Mouse (Mus musculus) neural tube, embryonic 14.5 days (tissue): ENCODE results near the gene Fndc3b. TPM values are rescaled to one million over a fixed set of nuclear protein-coding genes. Genes with fewer than 3 reads are reported as not detected.

Experiments
- ATAC-seq: fragments of 200-750 bp; cut with Nextera tagmentation; 2 replicates; pipeline ENCODE4 v1.8.0; 2017; ENCODE audit warnings: low read depth, mild to moderate bottlenecking, moderate TSS enrichment, moderate library complexity
- H3K27ac ChIP-seq: fragments of 300-500 bp; sonication (generic); 2 replicates; pipeline ENCODE4 v1.5.1; 2014; ENCODE audit warnings: low read depth, mild to moderate bottlenecking, control low read depth, low read length, moderate library complexity, mixed read lengths
- H3K27me3 ChIP-seq: fragments of 300-500 bp; sonication (generic); 2 replicates; pipeline ENCODE4 v1.6.1; 2014; ENCODE audit warnings: low read length; ENCODE audit not compliant: control insufficient read depth, insufficient read depth
- H3K36me3 ChIP-seq: fragments of 300-500 bp; sonication (generic); 2 replicates; pipeline ENCODE4 v1.6.1; 2014; ENCODE audit warnings: low read length, mixed read lengths; ENCODE audit not compliant: control insufficient read depth, insufficient read depth
- H3K4me1 ChIP-seq: fragments of 300-500 bp; sonication (generic); 2 replicates; pipeline ENCODE4 v1.6.1; 2014; ENCODE audit warnings: low read length; ENCODE audit not compliant: control insufficient read depth, insufficient read depth
- H3K4me2 ChIP-seq: fragments of 300-500 bp; sonication (generic); 2 replicates; pipeline ENCODE4 v1.6.1; 2014; ENCODE audit warnings: mild to moderate bottlenecking, low read depth, low read length, control low read depth
- H3K4me3 ChIP-seq: fragments of 300-500 bp; sonication (generic); 2 replicates; pipeline ENCODE4 v1.5.1; 2014; ENCODE audit warnings: low read depth, low read length, control low read depth, mixed read lengths
- H3K9ac ChIP-seq: fragments of 300-500 bp; sonication (generic); replicated peaks from 2 replicates; pipeline ENCODE4 v1.6.1; 2014; ENCODE audit warnings: low read depth, mild to moderate bottlenecking, control low read depth, low read length, mixed read lengths
- H3K9me3 ChIP-seq: fragments of 300-500 bp; sonication (generic); 2 replicates; pipeline ENCODE4 v1.6.1; 2016; ENCODE audit warnings: low read length; ENCODE audit not compliant: control insufficient read depth
- WGBS: fragments of 180-500 bp; shearing (Covaris S2); extraction: QIAGEN DNeasy Blood & Tissue Kit; methylation state at CpG from one replicate; pipeline ENCODE4 v1.1.7; 2014; 5-methylcytosine and 5-hydroxymethylcytosine counted together
- polyA plus RNA-seq: library from polyadenylated mRNA; unstranded; fragments of >200 nt; fragmentation: Nextera tagmentation; extraction: Ambion mirVana; gene quantifications from 2 replicates; pipeline ENCODE4 v1.2.1, GENCODE M21; 2014

Gene Fndc3b
- polyA plus RNA-seq, 1 experiment from 2014 or later = 8.8 TPM

DNA sequence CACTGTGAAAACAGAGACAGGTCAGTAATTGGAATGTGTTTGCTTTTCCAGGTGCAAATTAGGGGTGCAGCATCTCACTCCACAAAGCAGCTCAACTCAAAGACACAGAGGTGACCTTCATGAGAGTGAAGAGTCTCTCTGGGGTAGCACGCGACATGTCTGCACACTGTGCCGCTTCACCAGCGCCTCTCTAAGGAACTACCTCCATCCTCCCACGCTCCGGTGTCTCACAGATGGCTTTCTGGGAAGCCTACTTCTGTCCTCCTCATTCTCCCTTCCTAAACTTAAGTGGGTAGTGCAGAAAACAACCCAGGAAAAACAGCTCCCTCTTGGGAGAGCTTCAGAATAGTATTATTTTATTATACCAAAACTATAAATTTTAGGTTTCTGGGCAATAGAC, 12.4 kb downstream of the Fndc3b start:
- Histone ChIP-seq H3K4me2 (no peak overlapping the region), H3K4me3 (no peak overlapping the region), H3K9me3 (no peaks in the 10 kb centered on the region), H3K36me3 (no peaks in the 10 kb centered on the region), H3K4me1 (no peaks in the 10 kb centered on the region), H3K27ac (no peak overlapping the region), H3K9ac (no peak overlapping the region), H3K27me3 (no peaks in the 10 kb centered on the region)
- WGBS = 94% methylated on average over 6 of the region's 6 CpGs
- no peak for ATAC-seq

DNA sequence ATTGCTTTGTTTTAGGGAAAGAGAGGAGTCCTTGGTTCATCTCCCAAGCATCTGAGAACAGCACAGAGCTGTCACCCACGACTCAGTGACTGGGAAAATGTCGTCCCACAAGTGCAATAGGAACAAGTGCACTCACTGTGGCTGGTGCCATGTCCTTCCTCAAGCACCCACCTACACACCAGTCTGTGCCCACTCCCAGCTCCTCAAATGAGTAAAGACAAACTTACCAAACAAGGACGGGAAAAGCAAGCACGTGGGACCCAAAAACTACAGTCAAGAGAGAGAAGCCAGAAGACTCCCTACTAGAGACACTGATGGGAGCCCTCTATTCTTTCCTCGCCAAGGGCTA, 14.7 kb downstream of the Fndc3b start:
- 87% methylated on average over 5 of the region's 5 CpGs for WGBS
- no peak for ATAC-seq
- H3K4me2 ChIP-seq = no peak overlapping the region

GRCm38 (mm10) chr3:27695612-27696448, 15.3 kb downstream of the Fndc3b start:
- no peak overlapping the region for H3K27ac ChIP-seq
- no peak overlapping the region for H3K4me2 ChIP-seq
- no peaks in the 10 kb centered on the region for H3K9me3 ChIP-seq
- 80% methylated on average over 16 of the region's 16 CpGs for WGBS
- H3K4me1 ChIP-seq = no peaks in the 10 kb centered on the region
- H3K4me3 ChIP-seq = no peak overlapping the region
- H3K9ac ChIP-seq = no peak overlapping the region
- no peaks in the 10 kb centered on the region for H3K27me3 ChIP-seq
- no peak for ATAC-seq
- H3K36me3 ChIP-seq = no peaks in the 10 kb centered on the region

More for the DNA sequence above, 14.7 kb downstream of the Fndc3b start:
- Histone ChIP-seq H3K27me3 (no peaks in the 10 kb centered on the region), H3K36me3 (no peaks in the 10 kb centered on the region), H3K9me3 (no peaks in the 10 kb centered on the region), H3K9ac (no peak overlapping the region), H3K4me1 (no peaks in the 10 kb centered on the region), H3K27ac (no peak overlapping the region), H3K4me3 (no peak overlapping the region)

DNA sequence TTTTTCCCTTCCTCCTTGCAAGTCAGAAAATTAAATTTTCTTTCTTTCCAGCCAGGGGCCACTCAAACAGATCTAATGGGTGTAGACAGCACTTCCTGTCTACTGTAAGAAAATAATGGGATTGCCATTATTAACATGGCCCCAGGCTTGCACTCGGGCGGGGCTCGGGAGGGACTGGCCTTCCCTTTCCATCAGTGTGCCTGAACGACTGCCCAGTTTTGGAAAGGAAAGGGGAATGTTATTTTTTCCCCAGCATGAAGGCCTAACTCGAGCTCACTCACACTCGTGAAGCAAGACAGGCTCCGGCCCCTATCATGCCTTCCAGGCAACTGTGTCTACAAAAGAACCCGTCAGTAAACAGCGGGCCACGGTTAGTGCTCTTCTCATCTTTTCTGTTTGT, 16.5 kb downstream of the Fndc3b start:
- H3K9me3 ChIP-seq = no peaks in the 10 kb centered on the region
- H3K27ac ChIP-seq = no peak overlapping the region

DNA sequence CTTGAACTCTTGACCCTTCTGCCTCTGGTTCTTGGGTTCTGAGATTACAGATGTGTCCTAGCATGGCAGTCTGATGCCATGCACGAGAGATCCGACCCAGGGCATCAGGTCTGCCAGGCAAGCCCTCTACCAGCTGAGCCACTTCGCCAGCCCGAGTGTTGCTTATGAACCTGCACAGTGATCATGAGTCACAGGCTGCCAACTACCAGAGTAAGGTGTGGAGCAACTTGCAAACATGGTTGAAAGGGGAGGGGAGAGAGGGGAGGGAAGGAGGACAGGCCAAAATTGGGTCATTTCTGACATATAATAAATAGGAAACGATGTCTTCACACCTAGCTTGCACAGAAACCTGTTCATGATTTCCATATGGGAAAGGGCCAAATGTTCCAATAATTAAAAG, 17.0 kb downstream of the Fndc3b start:
- Histone ChIP-seq H3K9me3 (no peaks in the 10 kb centered on the region), H3K9ac (no peak overlapping the region), H3K4me2 (no peak overlapping the region), H3K4me1 (no peaks in the 10 kb centered on the region; the same call in 1 of the 2 replicates), H3K27me3 (no peaks in the 10 kb centered on the region), H3K36me3 (no peaks in the 10 kb centered on the region), H3K4me3 (no peak overlapping the region), H3K27ac (no peak overlapping the region)
- 96% methylated on average over 5 of the region's 5 CpGs for WGBS
- no peak for ATAC-seq

More for the DNA sequence above, 16.5 kb downstream of the Fndc3b start:
- Histone ChIP-seq H3K4me2 (no peak overlapping the region), H3K36me3 (no peaks in the 10 kb centered on the region), H3K4me1 (no peaks in the 10 kb centered on the region; the same call in 1 of the 2 replicates), H3K4me3 (no peak overlapping the region), H3K9ac (no peak overlapping the region), H3K27me3 (no peaks in the 10 kb centered on the region)
- ATAC-seq = no peak
- 80% methylated on average over 10 of the region's 10 CpGs for WGBS

GRCm38 (mm10) chr3:27691486-27692160, 19.5 kb downstream of the Fndc3b start:
- no peak overlapping the region for H3K9ac ChIP-seq
- no peak overlapping the region for H3K27ac ChIP-seq
- no peak overlapping the region for H3K4me3 ChIP-seq
- H3K36me3 ChIP-seq = no peaks in the 10 kb centered on the region
- no peak for ATAC-seq
- no peak overlapping the region for H3K4me2 ChIP-seq
- WGBS = 89% methylated on average over 9 of the region's 9 CpGs
- no peaks in the 10 kb centered on the region for H3K9me3 ChIP-seq
- no peaks in the 10 kb centered on the region; the same call in 1 of the 2 replicates for H3K4me1 ChIP-seq
- H3K27me3 ChIP-seq = no peaks in the 10 kb centered on the region

- 67% methylated on average over 6 of the region's 6 CpGs for WGBS
- no peaks in the 10 kb centered on the region for H3K9me3 ChIP-seq
- H3K4me1 ChIP-seq = no peaks in the 10 kb centered on the region; the same call in 1 of the 2 replicates
- no peak overlapping the region for H3K4me2 ChIP-seq
- ATAC-seq = no peak
- no peak overlapping the region; the same call in 1 of the 2 replicates for H3K27ac ChIP-seq
- H3K9ac ChIP-seq = no peak overlapping the region
- no peaks in the 10 kb centered on the region for H3K36me3 ChIP-seq
- H3K4me3 ChIP-seq = no peak overlapping the region
- no peaks in the 10 kb centered on the region for H3K27me3 ChIP-seq
Observed at GRCm38 (mm10) chr3:27690030-27690429, 21.1 kb downstream of the Fndc3b start.

GRCm38 (mm10) chr3:27689149-27689865, 21.8 kb downstream of the Fndc3b start:
- H3K4me1 ChIP-seq = no peaks in the 10 kb centered on the region; the same call in 1 of the 2 replicates

More at GRCm38 (mm10) chr3:27689149-27689865, 21.8 kb downstream of the Fndc3b start:
- Histone ChIP-seq H3K36me3 (no peaks in the 10 kb centered on the region), H3K9me3 (no peaks in the 10 kb centered on the region), H3K4me3 (no peak overlapping the region), H3K4me2 (no peak overlapping the region), H3K9ac (no peak overlapping the region), H3K27ac (no peak overlapping the region), H3K27me3 (no peaks in the 10 kb centered on the region)
- no peak for ATAC-seq
- 80% methylated on average over 12 of the region's 12 CpGs for WGBS
